8 mouse cellular contexts compared by ENCODE assay signal in the genomic region with DNA sequence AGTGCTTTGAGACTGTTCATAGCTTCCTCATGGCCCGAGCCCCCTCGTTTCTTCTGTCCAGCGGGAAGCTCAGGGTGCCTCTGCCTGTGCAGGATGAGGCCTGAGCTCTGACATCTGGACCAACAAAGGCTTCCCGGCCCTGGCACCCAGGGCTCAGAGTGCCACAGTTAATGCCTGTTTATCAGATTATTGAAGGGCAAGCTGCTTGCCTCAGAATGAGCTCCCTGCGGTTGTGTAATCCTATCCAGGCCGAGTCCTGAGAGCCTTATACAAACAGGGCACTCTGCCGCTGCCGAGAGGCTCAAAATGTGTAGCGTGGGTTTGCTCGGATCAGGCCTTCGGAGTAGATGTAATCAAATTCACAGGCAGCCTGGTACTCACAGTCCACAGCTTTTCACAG.
DNase-seq lines count a peak whose midpoint lies in the region; ATAC-seq lines count a peak whose summit lies in the region.

No protein-coding gene starts in this region.

- peak; percentile 47; the same call in 1 of the 2 replicates for ATAC-seq in forebrain, embryonic 14.5 days
- ATAC-seq in megakaryocyte-erythroid progenitor cell, adult 5-6 weeks (replicated peaks; ENCODE audit: low FRiP score, low TSS enrichment, poor library complexity, severe bottlenecking): no peak

- no peak overlapping the region; the same call in 1 of the 2 replicates for H3K4me2 ChIP-seq in forebrain, embryonic 14.5 days (ENCODE audit: low read length)

- intact Hi-C loops in left cerebral cortex, postnatal 14 days (cut with DNase I): no loop called here

- no peak overlapping the region for H3K4me3 ChIP-seq in brown adipose tissue, adult 24 weeks (ENCODE audit: insufficient read depth, low read depth, low read length)
- H3K4me3 ChIP-seq in forebrain, embryonic 14.5 days (ENCODE audit: low read depth, low read length): no peak overlapping the region

- peaks cover 15% of the 10 kb centered on the region for H3K4me1 ChIP-seq in brown adipose tissue, adult 24 weeks (ENCODE audit: control insufficient read depth, insufficient read depth, insufficient read length, low read length)
- peaks cover 11% of the 10 kb centered on the region; the same call in 1 of the 2 replicates for H3K4me1 ChIP-seq in forebrain, embryonic 14.5 days (ENCODE audit: control insufficient read depth, insufficient read depth, low read length)

- H3K27ac ChIP-seq in brown adipose tissue, adult 24 weeks (replicated peaks; ENCODE audit: low read depth, low read length): peak overlapping the region; percentile 78
- H3K27ac ChIP-seq in forebrain, embryonic 14.5 days (ENCODE audit: low read depth, low read length): no peak overlapping the region

- peak; percentile 61 for DNase-seq in Muller cell, postnatal 12 days (ENCODE audit: inconsistent ontology term)
- DNase-seq in forebrain, embryonic 14.5 days (ENCODE audit: low spot score): peak; percentile 56
- peak; percentile 21 for DNase-seq in heart, postnatal 4 days
- peak; percentile 16 to 25 for DNase-seq in left cerebral cortex, postnatal 14 days (ENCODE audit: low spot score in 2 of 2)
- DNase-seq in mesoderm, embryonic 11.5 days (ENCODE audit: low read depth, low spot score): peak; percentile 59
- peak; percentile 37 for DNase-seq in yolk sac, embryonic 10.5 days (ENCODE audit: low spot score)

- peak overlapping the region; percentile 29; the same call in 1 of the 2 replicates for H3K9ac ChIP-seq in forebrain, embryonic 14.5 days (ENCODE audit: low read length)

- no peaks in the 10 kb centered on the region for H3K27me3 ChIP-seq in forebrain, embryonic 14.5 days (replicated peaks; ENCODE audit: control insufficient read depth, insufficient read depth, low read length)

- WGBS in forebrain, embryonic 14.5 days: 9% methylated on average over 11 of the region's 11 CpGs

- H3K9me3 ChIP-seq in forebrain, embryonic 14.5 days (replicated peaks; ENCODE audit: control insufficient read depth, low read length): no peaks in the 10 kb centered on the region

- no peaks in the 10 kb centered on the region for H3K36me3 ChIP-seq in forebrain, embryonic 14.5 days (ENCODE audit: control insufficient read depth, insufficient read depth, low read length)
